Mouse (Mus musculus): Measurements from ENCODE around the gene Tmem177.

Gene Tmem177

GRCm38 (mm10) chr1:119891149-119891548 lies 21.9 kb downstream of the Tmem177 start:
- DNase-seq (ENCODE audit: inconsistent age in 2 of 2, low spot score in 1 of 2), result no peak

- no peak for DNase-seq (ENCODE audit: inconsistent age in 2 of 2, low spot score in 1 of 2)
Measured at GRCm38 (mm10) chr1:119889347-119889746, 23.7 kb downstream of the Tmem177 start.

DNA sequence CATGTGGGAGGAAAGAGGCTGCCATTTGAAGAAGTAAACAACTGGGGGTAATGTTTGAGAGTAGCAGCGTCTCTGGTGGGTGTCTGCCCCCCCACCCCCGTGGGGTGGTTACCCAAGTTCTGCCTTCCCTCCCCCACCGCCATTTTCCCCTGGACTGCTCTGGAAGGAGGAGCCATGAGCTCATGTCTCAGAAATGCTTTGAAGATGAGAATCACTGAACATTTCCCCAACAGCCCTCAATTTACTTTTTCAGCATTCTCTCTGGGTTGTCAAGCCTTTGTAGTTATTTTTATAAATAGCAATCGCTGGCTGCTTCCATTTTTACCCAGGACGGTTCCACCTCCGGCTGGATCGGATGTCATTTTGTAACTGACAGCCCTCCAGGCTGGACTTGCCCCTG lies 26.7 kb downstream of the Tmem177 start:
- peak; percentile 36 to 68 for DNase-seq (ENCODE audit: inconsistent age in 2 of 2, low spot score in 1 of 2)

DNA sequence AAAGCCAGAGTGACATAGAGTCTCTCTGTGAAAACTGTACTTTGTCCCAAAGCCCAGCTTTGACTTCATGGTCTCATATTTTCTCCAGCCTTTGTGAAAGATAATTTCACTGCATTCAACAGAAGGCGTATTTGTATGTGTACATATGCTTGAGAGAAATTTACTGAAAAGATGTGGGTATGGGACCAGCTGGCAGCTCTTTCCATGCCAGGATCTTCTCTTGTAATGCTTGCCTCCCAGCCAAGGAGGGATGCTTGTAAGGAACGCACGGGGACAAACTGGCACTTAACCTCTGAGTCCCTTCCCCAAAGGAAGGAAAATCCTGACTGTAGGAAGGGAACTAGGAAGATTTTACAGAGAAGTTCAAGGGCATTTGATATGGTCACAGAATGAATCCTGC lies 28.7 kb downstream of the Tmem177 start:
- DNase-seq (ENCODE audit: inconsistent age in 2 of 2, low spot score in 1 of 2), result no peak

- peak in 1 of 2 experiments; percentile 55 for DNase-seq (ENCODE audit: inconsistent age in 2 of 2, low spot score in 1 of 2)
Measured at GRCm38 (mm10) chr1:119878909-119879308, 34.1 kb downstream of the Tmem177 start.

DNA sequence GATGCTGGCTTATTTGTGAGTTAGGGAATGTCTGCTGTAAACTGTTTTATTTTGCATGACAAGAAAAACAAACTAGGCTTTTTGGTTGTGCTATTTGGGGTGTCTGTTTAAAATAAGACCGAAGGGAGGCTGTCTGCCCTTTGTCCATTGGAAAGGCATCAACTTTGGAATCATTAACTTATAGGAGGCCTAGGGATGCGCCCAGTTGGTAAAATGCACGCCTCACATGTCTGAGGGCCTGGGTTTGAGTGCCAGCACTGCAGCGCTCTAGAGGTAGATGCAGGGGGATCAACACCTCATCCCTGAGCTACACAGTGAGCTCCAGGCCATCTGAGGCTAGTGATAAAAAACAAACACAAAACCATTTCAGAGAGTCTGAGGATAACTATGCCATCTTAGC lies 35.5 kb downstream of the Tmem177 start:
- DNase-seq (ENCODE audit: inconsistent age in 2 of 2, low spot score in 1 of 2), result no peak

DNA sequence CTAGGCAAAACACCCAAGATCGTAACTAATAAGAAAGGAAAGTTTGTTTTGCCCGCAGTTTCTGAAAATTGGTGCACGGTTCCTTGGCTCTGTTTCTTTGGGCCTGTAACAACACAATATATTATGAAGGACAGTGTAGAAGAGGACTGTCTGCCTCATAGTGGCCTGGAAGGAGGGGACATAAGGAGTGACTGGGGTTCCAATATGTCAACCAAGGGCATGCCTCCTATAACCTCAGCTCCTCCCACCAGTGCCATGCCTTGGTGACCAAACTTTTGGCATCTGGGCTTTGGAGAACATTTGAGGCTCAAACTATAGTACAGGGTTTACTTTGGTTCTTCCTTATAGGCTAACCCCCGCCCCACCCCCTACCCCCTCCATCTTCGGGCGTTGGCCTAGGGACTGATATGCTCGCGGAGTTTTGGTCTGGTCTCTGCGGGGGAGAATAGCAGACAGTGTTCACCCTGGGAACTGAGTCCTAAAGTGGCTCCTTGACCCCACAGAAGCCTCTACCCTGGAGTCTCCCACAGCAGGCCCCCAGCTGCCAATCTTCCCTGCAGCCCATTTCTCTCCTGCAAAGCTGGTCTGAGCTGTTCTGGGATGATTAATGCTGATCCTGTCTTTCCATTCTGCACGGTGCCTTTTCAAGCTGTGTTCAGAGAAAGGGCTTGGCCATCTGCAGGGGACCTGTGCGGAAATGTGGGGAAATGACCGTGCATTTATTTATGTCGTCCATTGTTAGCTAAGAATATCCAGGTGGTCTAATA lies 44.4 kb downstream of the Tmem177 start:
- DNase-seq (ENCODE audit: inconsistent age in 2 of 2, low spot score in 1 of 2), result no peak

- no peak for DNase-seq (ENCODE audit: inconsistent age in 2 of 2, low spot score in 1 of 2)
Measured at GRCm38 (mm10) chr1:119867300-119867699, 45.7 kb downstream of the Tmem177 start.

- no peak for DNase-seq (ENCODE audit: inconsistent age in 2 of 2, low spot score in 1 of 2)
Measured at GRCm38 (mm10) chr1:119865311-119865710, 47.7 kb downstream of the Tmem177 start.

- DNase-seq (ENCODE audit: inconsistent age in 2 of 2, low spot score in 1 of 2), result no peak
Measured at GRCm38 (mm10) chr1:119863507-119864296, 49.3 kb downstream of the Tmem177 start.

- no peak for DNase-seq (ENCODE audit: inconsistent age in 2 of 2, low spot score in 1 of 2)
Measured at GRCm38 (mm10) chr1:119859566-119859965, 53.4 kb downstream of the Tmem177 start.
